Mouse (Mus musculus) G1E-ER4 (cell line): ENCODE measurements around the gene Zyx. TPM values are rescaled to one million over a fixed set of nuclear protein-coding genes. Genes with fewer than 3 reads are reported as not detected.

Experiments used
- GATA1 ChIP-seq: IDR thresholded peaks from one replicate; pipeline ENCODE4 v1.8.0; 2012; ENCODE audit warnings: low read length, inconsistent platforms
- polyA plus RNA-seq: library from polyadenylated mRNA; stranded (reverse); fragments of >175 nt; gene quantifications from 2 replicates; pipeline ENCODE4 v1.2.3, GENCODE M21; 2012

Zyx gene
- polyA plus RNA-seq: 387 and 522 TPM in 2 replicates

DNA sequence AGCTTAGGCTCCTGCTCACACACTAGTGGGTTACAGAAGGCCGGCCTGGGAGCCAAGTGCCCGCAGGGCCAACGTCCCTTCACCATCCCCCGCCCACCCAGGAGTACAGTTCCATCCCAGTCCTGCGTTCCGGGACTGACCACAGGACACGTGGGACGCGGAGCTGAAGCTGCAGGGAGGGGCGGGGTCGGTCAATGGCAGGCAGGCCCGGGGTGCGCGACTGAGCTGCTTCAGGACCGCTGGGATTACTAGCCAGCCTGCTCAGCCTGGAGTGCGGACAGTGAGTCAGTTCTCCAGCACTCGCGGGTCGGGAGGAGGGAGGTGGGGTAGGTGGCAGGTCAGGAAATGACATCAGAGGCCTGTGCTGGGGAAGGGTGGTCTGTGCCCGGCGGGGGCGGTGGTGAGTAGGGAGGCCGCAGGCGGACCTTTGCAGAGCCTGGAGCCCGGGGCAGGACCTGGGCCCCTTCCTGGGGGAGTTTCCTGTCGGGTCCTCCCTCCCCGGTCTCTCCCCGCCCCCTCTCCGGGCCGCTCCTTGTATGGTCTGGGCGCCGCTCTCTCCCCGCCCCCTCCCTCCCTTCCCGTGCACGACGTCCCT is at the start of gene Zyx:
Gene Zyx, plus strand, starts transcription at position 205 of the 595 bp plus-strand sequence.
- no peak for TF ChIP-seq GATA1

DNA sequence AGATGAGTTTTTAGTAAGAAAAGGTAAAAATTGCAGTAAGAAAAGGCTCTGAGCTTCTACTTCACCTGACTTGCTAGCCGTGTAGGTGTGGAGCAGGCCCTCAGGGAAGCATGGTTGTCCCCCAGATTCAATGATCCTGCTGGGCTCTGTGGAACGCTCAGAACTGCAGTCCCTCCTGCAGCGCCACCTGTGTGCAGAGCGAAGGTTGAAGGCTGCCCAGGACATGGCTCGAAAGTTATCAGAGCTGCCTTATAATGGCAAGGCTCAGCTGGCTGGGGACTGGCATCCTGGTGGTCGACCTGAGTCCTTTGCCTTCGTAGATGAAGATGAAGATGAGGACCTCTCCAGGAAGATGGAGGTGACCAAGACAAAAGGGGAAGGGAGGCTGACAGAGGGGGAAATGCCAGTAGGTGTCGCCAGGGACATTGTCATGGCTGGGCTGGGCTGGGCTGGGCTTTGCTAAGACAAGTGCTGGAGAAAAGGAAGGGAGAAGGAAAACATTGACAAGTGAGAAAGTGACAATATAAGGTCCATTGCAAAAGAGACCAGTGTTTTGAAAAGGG is 39.5 kb upstream of the Zyx start:
- TF ChIP-seq GATA1: no peak

DNA sequence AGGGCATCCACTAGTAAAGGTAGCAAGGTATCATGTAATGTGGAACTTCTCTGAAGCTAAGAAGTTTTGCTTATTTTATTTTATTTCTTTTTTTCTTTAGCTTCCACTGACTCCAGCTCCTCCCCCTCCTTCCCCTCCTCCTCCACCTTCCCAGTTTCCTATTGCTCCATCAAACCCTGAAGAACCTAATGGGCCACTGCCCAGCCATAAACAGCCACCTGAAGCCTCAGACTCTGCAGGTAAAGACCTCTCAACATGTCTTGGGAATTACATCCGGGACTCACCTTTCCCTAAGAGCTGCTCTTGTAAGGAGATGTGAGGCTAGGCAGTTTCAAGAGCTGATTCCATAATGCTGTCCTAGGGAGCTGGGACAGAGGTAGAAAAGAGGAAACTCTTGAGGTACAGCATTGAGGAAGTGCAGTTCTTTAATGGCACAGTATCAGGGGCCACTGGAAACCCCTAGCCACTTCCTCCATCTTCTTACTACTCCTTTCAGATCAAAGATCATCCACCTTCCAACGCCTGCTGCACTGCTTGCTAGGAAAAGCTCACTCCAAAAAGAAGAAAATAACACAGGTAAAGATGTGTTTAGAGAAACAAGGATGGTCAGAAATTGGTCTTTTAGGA is 38.9 kb upstream of the Zyx start:
- no peak for TF ChIP-seq GATA1

DNA sequence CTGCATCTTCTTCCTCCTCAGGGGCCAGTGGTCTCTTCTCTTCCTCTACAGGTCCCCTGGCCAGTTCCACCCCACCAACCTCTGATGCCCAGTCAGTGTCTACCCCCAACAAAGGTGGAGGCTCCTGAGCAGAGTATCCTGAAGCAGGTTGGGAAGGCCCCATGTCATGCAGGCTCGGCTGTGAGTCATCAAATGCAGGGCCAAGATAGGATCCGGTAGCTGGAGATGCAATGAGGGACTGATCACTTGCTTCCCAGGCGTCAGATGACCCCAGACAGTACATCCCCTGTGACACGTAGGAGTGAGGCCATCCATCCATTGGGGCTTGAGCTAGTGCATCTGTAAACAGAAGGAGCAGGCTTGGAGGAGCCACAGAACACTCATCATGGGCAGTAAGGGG is 31.1 kb upstream of the Zyx start:
- TF ChIP-seq GATA1: no peak

DNA sequence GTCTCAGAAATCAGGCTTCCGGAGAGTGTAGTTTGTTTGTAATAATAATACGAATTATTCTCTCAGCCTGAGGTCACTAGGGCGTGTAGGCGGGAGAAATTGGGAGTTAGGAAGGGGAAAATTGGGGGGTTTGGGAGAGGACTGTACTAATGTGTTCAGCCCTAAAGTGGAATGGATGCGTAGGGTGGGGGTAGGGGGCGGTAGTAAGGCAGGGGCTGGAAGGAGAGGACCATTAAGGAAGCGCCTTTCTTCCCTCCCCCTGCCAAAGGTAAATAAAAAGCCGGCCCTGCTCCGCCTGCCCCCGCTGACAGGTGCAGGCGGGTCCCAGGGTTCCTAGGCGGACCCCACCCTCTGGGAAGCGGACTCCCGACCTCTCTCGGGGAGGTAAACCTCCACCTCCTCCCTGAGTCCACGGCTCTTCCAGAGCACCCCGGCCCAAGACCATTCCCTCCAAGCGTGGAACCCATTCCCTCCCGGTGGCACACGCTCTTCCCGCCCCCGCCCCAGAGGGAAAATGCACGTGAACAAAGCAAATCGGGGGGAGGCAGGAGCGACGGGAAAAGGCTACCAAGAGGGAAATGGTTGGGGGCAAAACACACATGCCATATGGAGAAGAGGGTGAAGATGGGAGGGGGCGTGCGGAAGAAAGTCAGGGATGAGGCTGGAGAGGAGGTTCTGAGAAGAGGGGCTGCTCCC is 25.9 kb upstream of the Zyx start:
- no peak for TF ChIP-seq GATA1

DNA sequence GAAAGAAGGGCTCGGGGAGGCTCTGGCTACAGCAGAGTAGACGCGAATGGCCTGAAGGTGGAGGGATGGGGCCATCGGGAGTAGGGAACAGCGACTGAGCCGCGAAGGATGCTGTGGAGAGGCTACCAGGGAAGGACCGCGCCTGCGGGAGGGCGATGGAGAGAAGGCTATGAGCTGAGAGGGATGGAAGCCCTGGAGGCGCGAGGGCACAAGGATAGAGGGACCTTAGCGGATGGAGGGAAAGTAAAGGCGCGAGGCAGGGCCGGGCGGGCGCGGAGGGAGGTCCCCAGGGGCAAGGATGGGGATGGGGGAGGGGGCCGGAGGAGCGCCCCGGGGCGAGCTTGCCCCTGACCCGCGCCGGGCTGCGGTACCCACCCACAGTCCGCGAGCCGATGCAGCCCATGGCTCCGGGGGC is 25.4 kb upstream of the Zyx start:
- TF ChIP-seq GATA1: no peak

DNA sequence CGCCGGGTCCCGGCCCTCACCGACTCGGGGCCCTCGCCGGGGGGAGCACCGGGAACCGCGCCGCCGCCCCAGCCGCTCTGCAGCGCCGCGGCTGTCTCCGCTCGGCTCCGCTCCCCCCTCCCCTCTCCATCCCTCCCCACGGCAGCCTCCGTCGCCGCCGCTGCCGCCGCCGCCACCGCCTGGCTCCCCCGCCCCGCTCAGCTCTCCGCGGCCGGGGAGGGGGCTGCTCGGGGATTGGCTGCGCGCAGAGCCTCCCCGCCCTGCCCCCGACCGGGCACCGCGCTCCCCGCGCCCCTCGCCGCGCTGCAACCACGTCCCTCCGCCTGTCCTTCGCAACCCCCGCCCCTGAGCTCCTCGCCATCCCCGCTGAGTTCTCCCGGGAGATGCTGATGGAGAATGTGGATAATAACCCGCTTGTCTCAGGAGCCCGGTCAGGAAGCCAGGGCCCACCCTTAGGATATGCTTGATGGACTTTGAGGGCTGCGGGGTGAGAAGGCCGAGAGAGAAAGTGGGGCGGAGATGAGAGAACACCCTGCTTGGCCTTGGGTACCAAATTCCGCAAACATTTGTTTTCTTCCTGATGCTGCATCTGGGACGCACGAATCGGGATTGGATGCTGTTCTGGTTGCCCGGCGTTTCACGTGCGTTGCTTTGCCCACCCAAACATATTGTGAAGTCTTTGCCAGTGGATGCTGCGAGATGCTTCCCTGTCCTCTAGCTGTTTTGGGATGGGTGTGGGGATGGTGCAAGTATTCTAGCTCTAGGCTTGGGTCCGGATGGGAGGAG is 24.8 kb upstream of the Zyx start, which contains the start of gene Fam131b:
Gene Fam131b, minus strand, starts transcription at position 162 of the 786 bp plus-strand sequence.
- TF ChIP-seq GATA1: no peak

DNA sequence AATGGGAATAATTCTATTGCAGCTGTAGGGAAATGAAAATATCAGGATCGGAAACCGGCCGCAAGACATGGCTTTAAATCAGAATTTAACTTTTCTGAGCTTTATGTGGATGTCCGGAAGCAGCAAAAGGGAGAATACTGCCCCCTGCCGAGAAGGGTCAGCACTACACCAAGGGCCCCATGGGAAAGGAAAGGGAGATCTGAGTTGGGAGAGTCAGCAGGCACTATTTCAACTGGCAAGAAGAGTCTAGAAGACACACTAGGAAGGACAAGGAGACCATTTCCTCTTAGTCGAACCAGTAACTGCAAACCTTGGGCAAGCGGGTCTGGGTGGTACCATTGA is 24.2 kb upstream of the Zyx start:
- TF ChIP-seq GATA1: no peak

DNA sequence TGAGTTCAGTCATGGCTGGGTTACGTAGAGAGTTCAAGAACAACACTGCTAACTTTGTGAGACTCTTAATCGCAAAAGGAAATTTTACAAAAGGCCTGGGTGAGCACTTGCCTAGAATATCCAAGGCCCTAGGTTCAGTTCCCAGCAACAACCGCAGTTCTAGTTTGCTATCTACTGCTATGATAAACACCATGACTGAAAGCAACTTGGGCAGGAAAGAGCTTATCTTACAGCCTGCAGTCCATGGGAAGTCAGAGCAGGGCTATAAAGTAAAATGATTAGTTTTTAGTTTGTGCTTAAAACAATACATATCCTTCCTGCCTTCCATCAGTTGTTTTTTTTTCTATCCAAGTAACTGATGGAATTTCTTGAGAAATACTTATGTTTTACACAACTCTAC is 22.9 kb upstream of the Zyx start:
- no peak for TF ChIP-seq GATA1

DNA sequence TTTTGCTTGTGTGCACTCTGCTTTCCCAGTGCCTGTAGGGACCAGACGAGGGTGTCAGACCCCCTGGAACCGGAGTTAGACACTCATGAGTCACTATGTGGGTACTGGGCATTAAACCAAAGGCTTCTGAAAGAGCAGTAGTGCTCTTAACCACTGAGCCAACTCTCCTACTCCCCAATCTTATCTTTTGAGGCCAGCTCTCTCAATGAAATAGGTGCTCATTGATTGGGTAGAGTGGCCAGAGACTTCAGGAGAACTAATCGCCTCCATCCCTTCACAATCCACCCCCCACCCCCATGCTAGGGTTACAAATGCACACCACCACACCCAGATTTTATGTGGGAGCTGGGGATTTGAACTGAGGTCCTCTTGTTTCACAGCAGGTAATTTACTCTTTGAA is 20.7 kb upstream of the Zyx start:
- no peak for TF ChIP-seq GATA1

DNA sequence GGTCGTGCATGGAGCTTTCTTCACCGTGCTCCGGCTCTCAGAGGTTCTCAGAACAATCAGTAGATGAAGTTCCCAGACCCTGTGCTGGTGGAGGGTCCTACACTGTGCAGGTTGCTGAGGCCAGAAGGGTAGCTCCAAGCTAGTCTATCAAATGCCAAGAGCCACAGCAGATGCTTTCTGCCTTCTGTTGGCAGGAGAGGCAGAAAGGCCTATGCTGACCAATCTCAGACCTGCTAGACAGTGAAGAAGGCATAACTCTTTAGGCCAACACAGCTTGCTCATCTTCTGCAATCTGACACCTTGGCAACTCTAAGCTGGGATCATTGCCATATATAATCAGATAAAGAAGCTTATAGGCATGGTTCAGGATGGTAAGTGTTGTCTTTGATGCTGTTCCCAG is 19.2 kb upstream of the Zyx start:
- no peak for TF ChIP-seq GATA1

DNA sequence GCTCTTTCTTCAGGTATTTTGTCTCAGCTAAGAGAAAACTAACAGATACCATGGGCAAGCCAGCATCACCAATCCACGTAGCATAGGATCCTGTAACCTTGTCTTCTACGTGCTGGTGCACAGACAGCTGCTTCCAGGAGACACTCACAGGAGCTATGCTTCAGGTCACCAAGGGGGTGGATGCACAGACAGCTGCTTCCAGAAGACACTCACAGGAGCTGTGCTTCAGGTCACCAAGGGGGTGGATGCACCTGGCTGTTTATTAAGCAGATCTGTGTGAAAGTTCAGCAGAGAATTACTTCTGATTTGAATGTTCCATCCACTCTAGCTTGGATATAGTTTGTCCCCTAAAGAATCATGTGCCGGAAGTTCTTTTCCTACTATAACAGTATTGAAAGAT is 18.5 kb upstream of the Zyx start:
- no peak for TF ChIP-seq GATA1

DNA sequence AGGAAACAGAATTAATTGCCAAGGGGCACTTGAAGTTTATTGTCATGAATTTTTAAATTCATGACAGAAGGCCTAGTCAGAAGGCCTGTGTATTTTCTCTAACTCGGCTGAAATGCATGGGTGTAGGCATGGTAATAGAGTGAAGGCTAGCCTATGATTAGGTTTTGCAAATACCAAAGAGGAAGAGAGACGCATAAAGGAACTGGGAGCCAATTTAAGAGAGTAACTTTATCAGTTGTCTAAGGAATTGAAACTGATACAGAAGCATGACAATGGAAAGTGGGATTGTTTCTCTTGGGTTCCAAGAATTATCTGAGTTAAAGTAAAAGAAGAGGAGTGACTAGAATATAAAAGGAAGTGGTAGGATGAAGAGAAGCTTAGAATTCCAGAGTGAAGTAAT is 10.2 kb upstream of the Zyx start:
- TF ChIP-seq GATA1: no peak

DNA sequence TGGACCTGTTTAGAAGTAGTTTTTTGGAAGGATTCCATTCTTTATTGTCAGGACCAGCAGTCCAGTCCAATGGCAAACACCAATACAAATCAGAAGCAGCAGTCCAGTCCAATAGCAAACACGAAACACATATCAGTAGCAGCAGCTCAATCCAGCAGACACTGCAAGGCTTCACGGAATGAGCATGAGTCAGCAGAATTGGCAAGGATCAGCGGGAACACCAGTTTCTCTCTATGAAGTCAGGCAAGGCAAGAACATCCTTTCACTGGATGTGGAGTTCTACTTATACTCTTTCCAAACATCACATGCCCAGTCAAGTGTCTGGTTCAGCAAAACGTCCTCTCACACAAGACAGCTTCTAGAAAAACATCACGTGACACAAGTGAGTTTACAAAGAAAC is 9.4 kb upstream of the Zyx start:
- no peak for TF ChIP-seq GATA1

DNA sequence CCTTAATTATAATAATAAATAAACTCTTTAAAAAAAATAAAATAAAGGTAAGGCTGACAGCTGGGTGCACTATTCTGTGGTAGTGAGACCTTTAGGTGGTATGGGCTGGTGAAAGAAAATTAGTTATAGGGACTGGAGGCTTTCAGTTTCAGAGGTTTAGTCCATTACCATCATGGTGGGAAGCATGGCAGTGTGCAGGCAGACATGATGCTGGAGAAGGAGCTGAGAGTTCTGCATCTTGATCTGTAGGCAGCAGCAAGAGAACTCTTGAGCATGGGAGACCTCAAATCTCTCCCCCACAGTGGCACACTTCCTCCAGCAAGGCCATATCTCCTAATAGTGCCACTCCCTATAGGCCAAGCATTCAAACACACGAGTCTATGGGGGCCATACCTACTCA is 7.3 kb upstream of the Zyx start:
- TF ChIP-seq GATA1: no peak

DNA sequence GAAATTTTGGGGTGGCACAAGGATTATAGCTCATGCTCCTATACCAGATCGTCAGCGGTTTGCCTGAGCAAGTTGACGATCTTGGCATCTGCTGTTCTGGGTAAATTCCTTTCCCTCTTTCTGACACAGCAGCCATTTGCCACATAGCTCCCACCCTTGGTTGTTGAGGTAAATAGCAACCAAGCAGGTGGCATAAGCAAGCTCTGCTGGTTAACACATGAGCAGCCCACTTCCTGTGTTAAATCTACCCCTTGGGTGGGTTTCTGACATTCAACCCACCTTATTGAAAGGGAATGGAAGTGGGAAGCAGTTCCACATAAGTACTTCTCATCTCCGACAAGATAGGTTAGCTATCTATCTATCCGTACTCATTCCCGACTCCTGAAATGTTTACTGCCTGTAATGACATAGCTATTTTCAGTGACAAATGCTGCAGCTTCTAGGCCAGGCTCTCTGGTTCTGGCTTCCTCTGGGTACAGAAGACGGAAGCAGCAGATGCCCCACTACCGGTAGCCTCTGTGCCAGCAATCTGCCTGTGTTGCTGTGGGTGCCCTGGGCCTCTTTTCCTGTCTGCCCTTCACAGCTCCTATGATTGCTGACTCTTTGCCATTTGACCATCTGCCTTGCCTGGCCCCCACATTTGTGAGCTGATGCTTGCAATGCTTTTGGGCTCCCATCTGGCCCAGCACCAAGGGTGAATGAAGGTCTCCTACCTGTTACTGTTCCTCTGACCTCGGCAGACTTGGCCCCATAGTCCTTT is 5.9 kb upstream of the Zyx start:
- no peak for TF ChIP-seq GATA1
